8 mouse cellular contexts compared by ENCODE assay signal in genomic region chr4:43493846-43494240, GRCm38 (mm10). TPM values are rescaled to one million over a fixed set of nuclear protein-coding genes. Genes with fewer than 3 reads are reported as not detected.
DNase-seq lines count a peak whose midpoint lies in the region; ATAC-seq and TF ChIP-seq lines count a peak whose summit lies in the region.

No protein-coding gene starts in this region.

- no peak for DNase-seq in lung, adult 2 months
- DNase-seq in lung, postnatal 4 days = no peak
- no peak for DNase-seq in embryonic facial prominence, embryonic 10.5 days (ENCODE audit: low spot score)
- peak; percentile 58 for DNase-seq in induced T-regulatory cell, adult 2 months (ENCODE audit: low read depth)
- no peak for DNase-seq in left cerebral cortex, adult 8-10 months (ENCODE audit: low spot score in 2 of 2)
- DNase-seq in left cerebral cortex, postnatal 14 days (ENCODE audit: low spot score in 2 of 2) = no peak
- DNase-seq in urinary bladder, postnatal 36 days (ENCODE audit: low spot score in 2 of 2) = no peak

- H3K27me3 ChIP-seq in embryonic facial prominence, embryonic 10.5 days (replicated peaks; ENCODE audit: low read depth, poor library complexity, severe bottlenecking) = peaks cover 7% of the 10 kb centered on the region; the same call in 1 of the 2 replicates
- H3K27me3 ChIP-seq in neural tube, embryonic 14.5 days (ENCODE audit: control insufficient read depth, insufficient read depth, low read length) = no peaks in the 10 kb centered on the region

- WGBS in lung, adult 2 months = 1% methylated on average over 9 of the region's 9 CpGs
- 5% methylated on average over 9 of the region's 9 CpGs for WGBS in embryonic facial prominence, embryonic 10.5 days
- 2% methylated on average over 9 of the region's 9 CpGs for WGBS in neural tube, embryonic 14.5 days

- TF ChIP-seq CTCF in lung, adult 2 months (IDR thresholded peaks at IDR 0.05; ENCODE audit: insufficient read depth, low read length) = no peak

- peaks cover 30% of the 10 kb centered on the region for H3K36me3 ChIP-seq in embryonic facial prominence, embryonic 10.5 days (replicated peaks)
- H3K36me3 ChIP-seq in neural tube, embryonic 14.5 days (ENCODE audit: control insufficient read depth, insufficient read depth, low read length) = no peaks in the 10 kb centered on the region

- ATAC-seq in neural tube, embryonic 14.5 days (ENCODE audit: low read depth) = no peak

- intact Hi-C loops in left cerebral cortex, postnatal 14 days (cut with DNase I) = no loop called here

- TF ChIP-seq POLR2A in lung, adult 2 months (IDR thresholded peaks at IDR 0.05; ENCODE audit: borderline replicate concordance, extremely low read depth, low read depth, low read length) = no peak

- no peaks in the 10 kb centered on the region for H3K9me3 ChIP-seq in embryonic facial prominence, embryonic 10.5 days
- no peaks in the 10 kb centered on the region for H3K9me3 ChIP-seq in neural tube, embryonic 14.5 days (ENCODE audit: control insufficient read depth, low read length)

- H3K27ac ChIP-seq in embryonic facial prominence, embryonic 10.5 days (replicated peaks) = peak overlapping the region; percentile 86
- peak overlapping the region; percentile 86 for H3K27ac ChIP-seq in neural tube, embryonic 14.5 days (ENCODE audit: low read depth, low read length)

- H3K9ac ChIP-seq in neural tube, embryonic 14.5 days (replicated peaks; ENCODE audit: low read depth, low read length) = peak overlapping the region; percentile 86; the same call in 1 of the 2 replicates

- H3K4me2 ChIP-seq in neural tube, embryonic 14.5 days (ENCODE audit: low read depth, low read length) = peak overlapping the region; percentile 51

- H3K4me3 ChIP-seq in lung, adult 2 months (replicated peaks; ENCODE audit: extremely low read depth, low read depth, low read length) = peak overlapping the region; percentile 93
- H3K4me3 ChIP-seq in embryonic facial prominence, embryonic 10.5 days = peak overlapping the region; percentile 67
- peak overlapping the region; percentile 71 for H3K4me3 ChIP-seq in neural tube, embryonic 14.5 days (ENCODE audit: low read depth, low read length)

- peaks cover 5% of the 10 kb centered on the region; the same call in 1 of the 2 replicates for H3K4me1 ChIP-seq in lung, adult 2 months (ENCODE audit: control insufficient read depth, insufficient read depth, low read length)
- peaks cover 43% of the 10 kb centered on the region for H3K4me1 ChIP-seq in embryonic facial prominence, embryonic 10.5 days
- H3K4me1 ChIP-seq in neural tube, embryonic 14.5 days (ENCODE audit: control insufficient read depth, insufficient read depth, low read length) = peaks cover 10% of the 10 kb centered on the region

RNA-seq across cellular contexts. Expression of gene Ccdc107, which starts 1.1 kb away (rescaled TPM):
- 191 and 235 TPM in 2 replicates for polyA plus RNA-seq in lung, adult 2 months (2012; rRNA removed)
- polyA plus RNA-seq in embryonic facial prominence, embryonic 10.5 days (2016; fragmentation: Nextera tagmentation; extraction: Ambion mirVana) = 45.2 and 46.6 TPM in 2 replicates
- 81.4 and 87.2 TPM in 2 replicates for polyA plus RNA-seq in neural tube, embryonic 14.5 days (2014; fragmentation: Nextera tagmentation; extraction: Ambion mirVana)
- total RNA-seq in left cerebral cortex, adult 8-10 months (2022) = 10 to 100 TPM; 26.5 to 37.8 (median 30.1) TPM
- total RNA-seq in left cerebral cortex, postnatal 14 days (2021) = 10 to 100 TPM; 23.0 to 29.0 TPM

RNA-seq across cellular contexts. Expression of gene Arhgef39, which starts 5.7 kb away (rescaled TPM):
- polyA plus RNA-seq in lung, adult 2 months (2012; rRNA removed) = 4.7 and 6.9 TPM in 2 replicates
- 44.1 and 48.2 TPM in 2 replicates for polyA plus RNA-seq in embryonic facial prominence, embryonic 10.5 days (2016; fragmentation: Nextera tagmentation; extraction: Ambion mirVana)
- 3.6 and 6.2 TPM in 2 replicates for polyA plus RNA-seq in neural tube, embryonic 14.5 days (2014; fragmentation: Nextera tagmentation; extraction: Ambion mirVana)
- 1 to 10 TPM; 1.2 to 2.2 (median 1.6) TPM for total RNA-seq in left cerebral cortex, adult 8-10 months (2022)
- 1 to 10 TPM; 1.4 to 2.1 TPM for total RNA-seq in left cerebral cortex, postnatal 14 days (2021)

RNA-seq across cellular contexts. Expression of gene Sit1, which starts 10.3 kb away (rescaled TPM):
- 0.85 and 1.2 TPM in 2 replicates for polyA plus RNA-seq in lung, adult 2 months (2012; rRNA removed)
- polyA plus RNA-seq in embryonic facial prominence, embryonic 10.5 days (2016; fragmentation: Nextera tagmentation; extraction: Ambion mirVana) = not detected in 2 replicates
- not detected in 2 replicates for polyA plus RNA-seq in neural tube, embryonic 14.5 days (2014; fragmentation: Nextera tagmentation; extraction: Ambion mirVana)
- under 1 TPM in 1 of 4 experiments, not detected in 3; 0.46 TPM for total RNA-seq in left cerebral cortex, adult 8-10 months (2022)
- total RNA-seq in left cerebral cortex, postnatal 14 days (2021) = not detected

RNA-seq across cellular contexts. Expression of gene Car9, which starts 12.9 kb away (rescaled TPM):
- polyA plus RNA-seq in lung, adult 2 months (2012; rRNA removed) = 1.8 and 1.9 TPM in 2 replicates
- 0.96 and 1.0 TPM in 2 replicates for polyA plus RNA-seq in embryonic facial prominence, embryonic 10.5 days (2016; fragmentation: Nextera tagmentation; extraction: Ambion mirVana)
- polyA plus RNA-seq in neural tube, embryonic 14.5 days (2014; fragmentation: Nextera tagmentation; extraction: Ambion mirVana) = not detected in 2 replicates
- 1 to 10 TPM; 2.1 to 5.1 (median 2.8) TPM for total RNA-seq in left cerebral cortex, adult 8-10 months (2022)
- under 1 TPM; 0.27 to 0.44 TPM for total RNA-seq in left cerebral cortex, postnatal 14 days (2021)

RNA-seq across cellular contexts. Expression of gene Tpm2, which starts 29.7 kb away (rescaled TPM):
- polyA plus RNA-seq in lung, adult 2 months (2012; rRNA removed) = 32.3 and 129 TPM in 2 replicates
- polyA plus RNA-seq in embryonic facial prominence, embryonic 10.5 days (2016; fragmentation: Nextera tagmentation; extraction: Ambion mirVana) = 59.4 and 61.1 TPM in 2 replicates
- polyA plus RNA-seq in neural tube, embryonic 14.5 days (2014; fragmentation: Nextera tagmentation; extraction: Ambion mirVana) = 7.2 and 13.3 TPM in 2 replicates
- total RNA-seq in left cerebral cortex, adult 8-10 months (2022) = 10 to 100 TPM; 11.7 to 14.4 (median 13.8) TPM
- total RNA-seq in left cerebral cortex, postnatal 14 days (2021) = 1 to 10 TPM; 6.0 to 7.6 TPM
